In genomic region chr2:38585379-38585736, GRCm38 (mm10) we compare ENCODE assay signal across 8 mouse cellular contexts. TPM values are rescaled to one million over a fixed set of nuclear protein-coding genes. Genes with fewer than 3 reads are reported as not detected.
DNase-seq lines count a peak whose midpoint lies in the region; ATAC-seq and TF ChIP-seq lines count a peak whose summit lies in the region.
"Had no signal": no experiment of that assay in that cellular context is flagged by ENCODE, and none has a peak within 500 bp of the region (broad histone marks: within the 10 kb centered on the region; RNA-seq: fewer than 3 reads in every experiment).

No protein-coding gene starts in this region.

- H3K4me3 ChIP-seq in forebrain, embryonic 10.5 days: 0 out of 2 replicates have a peak overlapping the region, but pooled peaks have one; percentile 1
- H3K4me3 ChIP-seq in hindbrain, embryonic 16.5 days (ENCODE audit: low read length): no peak overlapping the region
- no peak overlapping the region for H3K4me3 ChIP-seq in neural tube, embryonic 11.5 days (ENCODE audit: low read depth, low read length)
- no peak overlapping the region for H3K4me3 ChIP-seq in left cerebral cortex, adult 2 months

- DNase-seq in forebrain, embryonic 10.5 days (ENCODE audit: extremely low spot score, low spot score): peak; percentile 70
- peak; percentile 18 for DNase-seq in liver
- DNase-seq in neural tube, embryonic 11.5 days (ENCODE audit: low spot score): peak; percentile 64
- no peak for DNase-seq in left cerebral cortex, adult 2 months (ENCODE audit: extremely low spot score in 1 of 2, low spot score in 2 of 2)
- DNase-seq in adrenal gland, postnatal 14 days: no peak
- no peak for DNase-seq in cerebellum, adult 9-11 months
- DNase-seq: heart, postnatal 10 days had no signal

- H3K27me3 ChIP-seq in forebrain, embryonic 10.5 days (ENCODE audit: poor library complexity, severe bottlenecking): no peaks in the 10 kb centered on the region
- no peaks in the 10 kb centered on the region for H3K27me3 ChIP-seq in hindbrain, embryonic 16.5 days (replicated peaks; ENCODE audit: control insufficient read depth, insufficient read depth, low read length)
- no peaks in the 10 kb centered on the region for H3K27me3 ChIP-seq in neural tube, embryonic 11.5 days (ENCODE audit: control insufficient read depth, insufficient read depth, low read length)

- 0 out of 2 replicates have a peak, but pooled peaks have one; percentile 3 for ATAC-seq in hindbrain, embryonic 16.5 days
- ATAC-seq in neural tube, embryonic 11.5 days (ENCODE audit: insufficient read depth, low FRiP score, low TSS enrichment): peak; percentile 67

- H3K4me2 ChIP-seq in hindbrain, embryonic 16.5 days (ENCODE audit: low read length): no peak overlapping the region
- H3K4me2 ChIP-seq in neural tube, embryonic 11.5 days (ENCODE audit: low read depth): no peak overlapping the region

- no peaks in the 10 kb centered on the region for H3K9me3 ChIP-seq in forebrain, embryonic 10.5 days
- H3K9me3 ChIP-seq in hindbrain, embryonic 16.5 days (ENCODE audit: control insufficient read depth, low read length): no peaks in the 10 kb centered on the region
- no peaks in the 10 kb centered on the region for H3K9me3 ChIP-seq in neural tube, embryonic 11.5 days (ENCODE audit: control insufficient read depth, low read length)

- no peak for TF ChIP-seq CTCF in left cerebral cortex, adult 2 months (IDR thresholded peaks at IDR 0.05)

- H3K9ac ChIP-seq in hindbrain, embryonic 16.5 days (ENCODE audit: low read depth, low read length): no peak overlapping the region
- H3K9ac ChIP-seq in neural tube, embryonic 11.5 days (ENCODE audit: low read length): no peak overlapping the region

- intact Hi-C loops in left cerebral cortex, adult 2 months (cut with DNase I): loop anchor here (10.0 kb wide), 1 partner anchor 771 kb away; no protein-coding TSS in a partner anchor

- H3K27ac ChIP-seq in forebrain, embryonic 10.5 days: peak overlapping the region; percentile 88
- no peak overlapping the region for H3K27ac ChIP-seq in hindbrain, embryonic 16.5 days (ENCODE audit: low read depth, low read length)
- H3K27ac ChIP-seq in neural tube, embryonic 11.5 days (ENCODE audit: low read depth, low read length): peak overlapping the region; percentile 68
- H3K27ac ChIP-seq in left cerebral cortex, adult 2 months: no peak overlapping the region

- peaks cover 44% of the 10 kb centered on the region for H3K4me1 ChIP-seq in forebrain, embryonic 10.5 days
- peaks cover 10% of the 10 kb centered on the region for H3K4me1 ChIP-seq in hindbrain, embryonic 16.5 days (ENCODE audit: control insufficient read depth, insufficient read depth, low read depth, low read length)
- peaks cover 20% of the 10 kb centered on the region for H3K4me1 ChIP-seq in neural tube, embryonic 11.5 days (ENCODE audit: control insufficient read depth, insufficient read depth, low read length)

- peaks cover 85% of the 10 kb centered on the region for H3K36me3 ChIP-seq in forebrain, embryonic 10.5 days (replicated peaks)
- H3K36me3 ChIP-seq in hindbrain, embryonic 16.5 days (ENCODE audit: control insufficient read depth, insufficient read depth, low read length): peaks cover 5% of the 10 kb centered on the region
- H3K36me3 ChIP-seq in neural tube, embryonic 11.5 days (ENCODE audit: control insufficient read depth, insufficient read depth, low read length): peaks cover 8% of the 10 kb centered on the region

- 31% methylated on average over 5 of the region's 5 CpGs for WGBS in forebrain, embryonic 10.5 days
- WGBS in hindbrain, embryonic 16.5 days: 23% methylated on average over 5 of the region's 5 CpGs
- 33% methylated on average over 5 of the region's 5 CpGs for WGBS in neural tube, embryonic 11.5 days

RNA-seq across cellular contexts. Expression of gene Psmb7, which starts 58.5 kb away (rescaled TPM):
- 335 and 344 TPM in 2 replicates for polyA plus RNA-seq in forebrain, embryonic 10.5 days (2016; fragmentation: Nextera tagmentation; extraction: Ambion mirVana)
- polyA plus RNA-seq in hindbrain, embryonic 16.5 days (2015; fragmentation: Nextera tagmentation; extraction: Ambion mirVana): 273 and 299 TPM in 2 replicates
- 352 and 360 TPM in 2 replicates for polyA plus RNA-seq in neural tube, embryonic 11.5 days (2014; fragmentation: Nextera tagmentation; extraction: Ambion mirVana)
- 100 to 1,000 TPM; 168 to 203 TPM for total RNA-seq in left cerebral cortex, adult 2 months (2021)
- total RNA-seq in adrenal gland, postnatal 14 days (2021): 261 and 270 TPM in 2 replicates

Comparison
In these comparisons a context has a peak if more than half of its experiments do, and no peak if none do; other contexts are left out.
1. DNase-seq: peak in forebrain, embryonic 10.5 days (single experiment), liver (single experiment) and neural tube, embryonic 11.5 days (single experiment); none in left cerebral cortex, adult 2 months (0 of 2), adrenal gland, postnatal 14 days (single experiment) and cerebellum, adult 9-11 months (single experiment).
2. H3K27ac ChIP-seq: peak in forebrain, embryonic 10.5 days (single experiment) and neural tube, embryonic 11.5 days (single experiment); none in hindbrain, embryonic 16.5 days (single experiment) and left cerebral cortex, adult 2 months (single experiment).